Mouse (Mus musculus): ENCODE results near the gene Coro2b. TPM values are rescaled to one million over a fixed set of nuclear protein-coding genes. Genes with fewer than 3 reads are reported as not detected.

The Coro2b gene
- total RNA-seq, 1 experiment: 4.8 TPM

DNA sequence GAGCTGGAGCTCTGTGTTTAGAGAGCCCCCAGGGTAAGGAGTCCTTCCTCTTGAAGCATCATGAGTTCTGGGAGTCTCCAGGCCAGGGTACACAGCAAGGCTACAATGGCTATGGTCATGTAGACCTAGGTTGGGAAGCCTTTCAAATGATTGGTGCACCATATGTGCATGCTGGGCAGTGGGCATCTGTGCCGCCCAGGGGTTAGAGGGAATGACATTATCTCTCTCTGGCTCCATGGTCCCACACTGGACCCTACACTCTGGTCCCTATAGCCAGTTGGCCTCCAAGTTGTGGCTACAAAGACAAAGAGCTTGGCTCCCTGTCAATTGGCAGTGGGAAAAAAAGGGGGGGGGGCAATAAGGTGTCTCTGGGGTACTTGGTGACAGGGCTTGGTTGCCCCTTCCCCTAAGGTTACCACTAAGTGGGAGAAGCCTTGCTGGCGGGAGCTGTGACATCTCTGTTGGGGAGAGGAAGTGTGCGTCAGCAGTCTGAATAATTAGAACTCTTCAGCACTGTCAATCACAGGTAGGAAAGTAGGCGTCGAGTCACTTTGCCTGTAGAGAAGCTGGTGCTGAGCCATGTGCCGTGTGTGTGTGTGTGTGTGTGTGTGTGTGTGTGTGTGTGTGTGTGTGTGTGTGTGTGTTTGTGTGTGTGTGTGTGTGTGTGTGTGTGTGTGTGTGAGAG, 44.4 kb downstream of the Coro2b start:
- H3K9me3 ChIP-seq (ENCODE audit: control insufficient read depth, insufficient read depth, low read depth, low read length): no peaks in the 10 kb centered on the region
- TF ChIP-seq ZC3H11A (IDR thresholded peaks at IDR 0.05; ENCODE audit: borderline replicate concordance, low read depth, low read length) (no peak), CHD2 (IDR thresholded peaks at IDR 0.05; ENCODE audit: low read depth, low read length) (no peak), MAFK (IDR thresholded peaks at IDR 0.05; ENCODE audit: insufficient read depth, low read depth, low read length) (no peak), ZNF384 (IDR thresholded peaks at IDR 0.05; ENCODE audit: low read depth, low read length) (no peak), HCFC1 (IDR thresholded peaks at IDR 0.05; ENCODE audit: borderline replicate concordance, insufficient read depth, low read length) (no peak)
- H3K4me1 ChIP-seq (ENCODE audit: control insufficient read depth in 2 of 2, insufficient read depth in 2 of 2, low read length in 2 of 2, poor library complexity in 1 of 2): peaks cover 8 to 32% of the 10 kb centered on the region in 2 experiments; a peak in 3 of 4 replicates
- in situ Hi-C loops (cut with MboI; ENCODE audit: low sequenced_read_pairs in 2 of 2, unreplicated experiment in 2 of 2): no loop called here
- no peak overlapping the region for H3K9ac ChIP-seq (ENCODE audit: insufficient read depth, low read depth, low read length, poor library complexity, severe bottlenecking)
- H3K27ac ChIP-seq (ENCODE audit: insufficient read depth, low read depth, low read length, poor library complexity, severe bottlenecking): no peak overlapping the region
- no peak for DNase-seq (ENCODE audit: low read depth, low spot score)
- H3K4me3 ChIP-seq (ENCODE audit: insufficient read depth in 1 of 2, low read depth in 1 of 2, low read length in 2 of 2, poor library complexity in 1 of 2, severe bottlenecking in 1 of 2): no peak overlapping the region
- no peaks in the 10 kb centered on the region for H3K36me3 ChIP-seq (ENCODE audit: control insufficient read depth, insufficient read depth, low read length, poor library complexity, severe bottlenecking)

DNA sequence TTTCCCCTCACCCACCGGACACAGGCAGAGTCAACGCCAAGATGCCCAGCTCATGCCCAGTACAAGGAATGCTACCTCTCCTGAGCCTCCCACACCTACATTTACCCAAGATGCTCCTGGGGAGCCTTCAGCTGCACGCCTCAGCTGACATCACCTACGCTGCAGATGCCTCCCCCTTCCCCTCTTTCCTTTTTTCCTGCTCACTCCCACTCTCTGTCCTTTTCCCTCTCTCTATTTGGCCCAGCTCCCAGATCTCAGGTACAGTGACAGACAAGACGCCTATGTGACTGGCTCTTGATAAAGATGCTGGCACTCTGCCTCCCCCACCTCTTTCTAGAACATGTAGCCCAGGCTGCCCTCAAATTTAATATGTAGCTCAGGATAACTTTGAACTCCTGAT, 45.2 kb downstream of the Coro2b start:
- Histone ChIP-seq H3K27ac (ENCODE audit: insufficient read depth, low read depth, low read length, poor library complexity, severe bottlenecking) (no peak overlapping the region), H3K9me3 (ENCODE audit: control insufficient read depth, insufficient read depth, low read depth, low read length) (no peaks in the 10 kb centered on the region), H3K4me3 (ENCODE audit: insufficient read depth in 1 of 2, low read depth in 1 of 2, low read length in 2 of 2, poor library complexity in 1 of 2, severe bottlenecking in 1 of 2) (no peak overlapping the region), H3K9ac (ENCODE audit: insufficient read depth, low read depth, low read length, poor library complexity, severe bottlenecking) (no peak overlapping the region), H3K4me1 (ENCODE audit: control insufficient read depth in 2 of 2, insufficient read depth in 2 of 2, low read length in 2 of 2, poor library complexity in 1 of 2) (peaks cover 5 to 29% of the 10 kb centered on the region in 2 experiments; a peak in 3 of 4 replicates), H3K36me3 (ENCODE audit: control insufficient read depth, insufficient read depth, low read length, poor library complexity, severe bottlenecking) (no peaks in the 10 kb centered on the region)
- in situ Hi-C loops (cut with MboI; ENCODE audit: low sequenced_read_pairs in 2 of 2, unreplicated experiment in 2 of 2): no loop called here
- TF ChIP-seq HCFC1 (IDR thresholded peaks at IDR 0.05; ENCODE audit: borderline replicate concordance, insufficient read depth, low read length): no peak
- TF ChIP-seq CHD2 (IDR thresholded peaks at IDR 0.05; ENCODE audit: low read depth, low read length): no peak
- no peak for TF ChIP-seq ZC3H11A (IDR thresholded peaks at IDR 0.05; ENCODE audit: borderline replicate concordance, low read depth, low read length)
- TF ChIP-seq ZNF384 (IDR thresholded peaks at IDR 0.05; ENCODE audit: low read depth, low read length): no peak
- no peak for TF ChIP-seq MAFK (IDR thresholded peaks at IDR 0.05; ENCODE audit: insufficient read depth, low read depth, low read length)
- DNase-seq (ENCODE audit: low read depth, low spot score): no peak

GRCm38 (mm10) chr9:62491104-62491503, 45.7 kb downstream of the Coro2b start:
- no peaks in the 10 kb centered on the region for H3K9me3 ChIP-seq (ENCODE audit: control insufficient read depth, insufficient read depth, low read depth, low read length)
- no peak overlapping the region for H3K9ac ChIP-seq (ENCODE audit: insufficient read depth, low read depth, low read length, poor library complexity, severe bottlenecking)
- in situ Hi-C loops (cut with MboI; ENCODE audit: low sequenced_read_pairs in 2 of 2, unreplicated experiment in 2 of 2): no loop called here
- H3K27ac ChIP-seq (ENCODE audit: insufficient read depth, low read depth, low read length, poor library complexity, severe bottlenecking): no peak overlapping the region
- peaks cover 5 to 29% of the 10 kb centered on the region in 2 experiments; a peak in 3 of 4 replicates for H3K4me1 ChIP-seq (ENCODE audit: control insufficient read depth in 2 of 2, insufficient read depth in 2 of 2, low read length in 2 of 2, poor library complexity in 1 of 2)
- TF ChIP-seq ZNF384 (IDR thresholded peaks at IDR 0.05; ENCODE audit: low read depth, low read length) (no peak), CHD2 (IDR thresholded peaks at IDR 0.05; ENCODE audit: low read depth, low read length) (no peak)
- H3K4me3 ChIP-seq (ENCODE audit: insufficient read depth in 1 of 2, low read depth in 1 of 2, low read length in 2 of 2, poor library complexity in 1 of 2, severe bottlenecking in 1 of 2): no peak overlapping the region
- peak; percentile 75 for DNase-seq (ENCODE audit: low read depth, low spot score)
- H3K36me3 ChIP-seq (ENCODE audit: control insufficient read depth, insufficient read depth, low read length, poor library complexity, severe bottlenecking): no peaks in the 10 kb centered on the region

DNA sequence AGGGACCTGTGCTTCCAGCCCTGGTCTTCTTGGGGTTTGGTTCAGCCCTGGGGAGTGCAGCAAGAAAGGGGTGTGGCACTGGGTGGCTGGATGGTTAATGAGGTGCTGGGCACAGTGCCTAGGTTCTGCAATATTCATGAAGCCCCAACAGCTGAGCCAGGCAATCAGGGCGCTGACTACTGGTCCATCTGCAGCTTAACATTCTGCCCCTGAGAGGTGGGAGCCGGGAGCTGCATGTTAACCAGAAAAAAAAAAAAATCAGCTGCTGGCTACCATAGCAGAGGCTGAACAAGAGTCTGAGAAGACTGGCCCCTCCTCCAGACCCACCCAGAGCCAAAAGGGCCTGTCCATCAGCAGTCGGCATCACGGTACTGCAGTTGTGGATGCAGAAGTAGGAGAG, 52.7 kb downstream of the Coro2b start:
- no peak for DNase-seq (ENCODE audit: low read depth, low spot score)
- in situ Hi-C loops (cut with MboI; ENCODE audit: low sequenced_read_pairs in 2 of 2, unreplicated experiment in 2 of 2): no loop called here
- H3K27ac ChIP-seq (ENCODE audit: insufficient read depth, low read depth, low read length, poor library complexity, severe bottlenecking): no peak overlapping the region

DNA sequence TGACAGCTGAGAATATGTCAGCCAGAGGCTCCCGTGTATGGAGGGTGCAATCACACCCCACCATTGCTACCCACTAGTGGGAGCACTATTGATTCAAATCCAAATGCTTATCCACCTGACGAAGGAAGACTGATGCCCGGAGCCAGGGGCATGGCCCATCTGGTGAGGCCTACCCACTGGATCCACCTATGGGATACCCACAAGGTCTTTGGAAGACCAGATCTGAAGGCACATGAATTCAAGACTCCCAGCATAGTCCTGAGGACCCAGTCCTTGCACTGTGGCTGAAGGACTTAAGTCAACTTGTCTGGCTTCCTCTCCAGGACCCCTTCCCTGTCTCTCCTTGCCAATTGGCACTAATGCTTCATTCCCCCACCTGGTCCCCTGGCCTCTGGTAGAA, 54.1 kb downstream of the Coro2b start:
- H3K27ac ChIP-seq (ENCODE audit: insufficient read depth, low read depth, low read length, poor library complexity, severe bottlenecking): no peak overlapping the region
- in situ Hi-C loops (cut with MboI; ENCODE audit: low sequenced_read_pairs in 2 of 2, unreplicated experiment in 2 of 2): no loop called here

More for the DNA sequence above, 52.7 kb downstream of the Coro2b start:
- Histone ChIP-seq H3K9ac (ENCODE audit: insufficient read depth, low read depth, low read length, poor library complexity, severe bottlenecking) (no peak overlapping the region), H3K36me3 (ENCODE audit: control insufficient read depth, insufficient read depth, low read length, poor library complexity, severe bottlenecking) (no peaks in the 10 kb centered on the region), H3K9me3 (ENCODE audit: control insufficient read depth, insufficient read depth, low read depth, low read length) (no peaks in the 10 kb centered on the region), H3K4me1 (ENCODE audit: control insufficient read depth in 2 of 2, insufficient read depth in 2 of 2, low read length in 2 of 2, poor library complexity in 1 of 2) (peaks cover 3 to 31% of the 10 kb centered on the region in 2 experiments; a peak in 3 of 4 replicates), H3K4me3 (ENCODE audit: insufficient read depth in 1 of 2, low read depth in 1 of 2, low read length in 2 of 2, poor library complexity in 1 of 2, severe bottlenecking in 1 of 2) (no peak overlapping the region)
- TF ChIP-seq HCFC1 (IDR thresholded peaks at IDR 0.05; ENCODE audit: borderline replicate concordance, insufficient read depth, low read length) (no peak), MAFK (IDR thresholded peaks at IDR 0.05; ENCODE audit: insufficient read depth, low read depth, low read length) (no peak), ZNF384 (IDR thresholded peaks at IDR 0.05; ENCODE audit: low read depth, low read length) (no peak)

More for the DNA sequence above, 54.1 kb downstream of the Coro2b start:
- H3K4me3 ChIP-seq (ENCODE audit: insufficient read depth in 1 of 2, low read depth in 1 of 2, low read length in 2 of 2, poor library complexity in 1 of 2, severe bottlenecking in 1 of 2): no peak overlapping the region
- TF ChIP-seq ZC3H11A (IDR thresholded peaks at IDR 0.05; ENCODE audit: borderline replicate concordance, low read depth, low read length) (no peak), ZNF384 (IDR thresholded peaks at IDR 0.05; ENCODE audit: low read depth, low read length) (no peak), HCFC1 (IDR thresholded peaks at IDR 0.05; ENCODE audit: borderline replicate concordance, insufficient read depth, low read length) (no peak), MAFK (IDR thresholded peaks at IDR 0.05; ENCODE audit: insufficient read depth, low read depth, low read length) (no peak), CHD2 (IDR thresholded peaks at IDR 0.05; ENCODE audit: low read depth, low read length) (no peak)
- H3K36me3 ChIP-seq (ENCODE audit: control insufficient read depth, insufficient read depth, low read length, poor library complexity, severe bottlenecking): no peaks in the 10 kb centered on the region
- H3K9me3 ChIP-seq (ENCODE audit: control insufficient read depth, insufficient read depth, low read depth, low read length): no peaks in the 10 kb centered on the region
- DNase-seq (ENCODE audit: low read depth, low spot score): no peak
- peaks cover 3 to 28% of the 10 kb centered on the region in 2 experiments; a peak in 3 of 4 replicates for H3K4me1 ChIP-seq (ENCODE audit: control insufficient read depth in 2 of 2, insufficient read depth in 2 of 2, low read length in 2 of 2, poor library complexity in 1 of 2)
- no peak overlapping the region for H3K9ac ChIP-seq (ENCODE audit: insufficient read depth, low read depth, low read length, poor library complexity, severe bottlenecking)

Data from ES-E14 (cell line).